ENCODE assay signal across 8 mouse cellular contexts in the genomic region with DNA sequence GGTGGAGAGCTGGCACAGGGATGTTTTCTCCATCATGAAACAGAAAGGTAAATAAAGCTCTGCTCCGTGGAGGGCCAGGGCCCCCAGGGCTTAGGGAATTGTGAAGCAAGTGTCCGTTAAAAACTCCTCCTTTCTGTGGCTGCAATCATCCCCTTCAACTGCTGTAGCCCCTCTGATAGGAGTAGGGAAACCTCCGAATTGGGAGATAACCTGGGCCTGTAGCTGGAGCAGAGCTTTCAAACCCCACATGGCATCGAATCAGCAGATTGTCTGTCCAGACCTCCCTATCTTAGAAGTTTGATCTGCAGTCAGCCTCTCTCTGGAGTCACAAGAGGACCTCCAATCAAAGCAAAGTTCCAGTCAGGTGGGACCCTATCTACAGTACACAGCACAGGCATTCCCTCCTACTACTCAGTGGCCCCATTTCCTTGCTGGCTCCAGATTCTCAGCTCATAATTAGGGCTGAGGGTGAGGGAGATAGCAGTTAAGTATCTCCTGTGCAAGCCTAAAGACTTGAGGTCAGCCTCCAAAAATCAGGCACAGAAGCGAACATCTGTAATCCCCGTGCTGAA.
DNase-seq lines count a peak whose midpoint lies in the region; ATAC-seq and TF ChIP-seq lines count a peak whose summit lies in the region.

No protein-coding gene starts in this region.

- no peak for TF ChIP-seq POLR2A in cortical plate, adult 2 months (IDR thresholded peaks at IDR 0.05; ENCODE audit: extremely low read depth, insufficient read depth, low read length)

- TF ChIP-seq CTCF in cortical plate, adult 2 months (IDR thresholded peaks at IDR 0.05; ENCODE audit: extremely low read depth, insufficient read depth, low read length), result no peak

- no peaks in the 10 kb centered on the region for H3K27me3 ChIP-seq in heart, embryonic 16.5 days (ENCODE audit: control insufficient read depth, insufficient read depth, low read length)
- no peaks in the 10 kb centered on the region for H3K27me3 ChIP-seq in hindbrain, embryonic 12.5 days
- H3K27me3 ChIP-seq in midbrain, embryonic 13.5 days, result no peaks in the 10 kb centered on the region

- peak overlapping the region; percentile 54 for H3K9ac ChIP-seq in heart, embryonic 16.5 days (ENCODE audit: low read length)
- H3K9ac ChIP-seq in hindbrain, embryonic 12.5 days, result no peak overlapping the region
- no peak overlapping the region for H3K9ac ChIP-seq in midbrain, embryonic 13.5 days (replicated peaks)

- H3K27ac ChIP-seq in heart, embryonic 16.5 days (ENCODE audit: low read length), result peak overlapping the region; percentile 87
- H3K27ac ChIP-seq in cortical plate, adult 2 months (ENCODE audit: insufficient read depth, low read length), result peak overlapping the region; percentile 76; the same call in 1 of the 2 replicates
- H3K27ac ChIP-seq in hindbrain, embryonic 12.5 days, result peak overlapping the region; percentile 62
- peak overlapping the region; percentile 10 for H3K27ac ChIP-seq in midbrain, embryonic 13.5 days

- DNase-seq in heart, postnatal 4 days, result no peak
- no peak for DNase-seq in thymus, postnatal 25 days
- DNase-seq in adrenal gland, postnatal 4 days (ENCODE audit: low spot score in 2 of 2), result no peak
- no peak for DNase-seq in layer of hippocampus, postnatal 36 days

- WGBS in heart, embryonic 16.5 days, result 31% methylated on average over 6 of the region's 6 CpGs
- 39% methylated on average over 6 of the region's 6 CpGs for WGBS in hindbrain, embryonic 12.5 days
- 46% methylated on average over 6 of the region's 6 CpGs for WGBS in midbrain, embryonic 13.5 days

- no peak overlapping the region for H3K4me3 ChIP-seq in heart, embryonic 16.5 days (ENCODE audit: low read length)
- no peak overlapping the region for H3K4me3 ChIP-seq in cortical plate, adult 2 months (ENCODE audit: insufficient read depth, low read length)
- no peak overlapping the region for H3K4me3 ChIP-seq in hindbrain, embryonic 12.5 days
- no peak overlapping the region for H3K4me3 ChIP-seq in midbrain, embryonic 13.5 days (replicated peaks)

- 0 out of 2 replicates have a peak, but pooled peaks cover 2% of the 10 kb centered on the region for H3K9me3 ChIP-seq in heart, embryonic 16.5 days (replicated peaks; ENCODE audit: control insufficient read depth, low read length)
- no peaks in the 10 kb centered on the region for H3K9me3 ChIP-seq in hindbrain, embryonic 12.5 days (replicated peaks)
- H3K9me3 ChIP-seq in midbrain, embryonic 13.5 days, result no peaks in the 10 kb centered on the region

- no peak for ATAC-seq in heart, embryonic 16.5 days (replicated peaks; ENCODE audit: extremely low read depth, insufficient read depth, low FRiP score)
- no peak for ATAC-seq in hindbrain, embryonic 12.5 days (ENCODE audit: low FRiP score)
- no peak for ATAC-seq in midbrain, embryonic 13.5 days

- peaks cover 39% of the 10 kb centered on the region for H3K4me1 ChIP-seq in heart, embryonic 16.5 days (ENCODE audit: control insufficient read depth, insufficient read depth, low read length)
- no peaks in the 10 kb centered on the region; the same call in 1 of the 2 replicates for H3K4me1 ChIP-seq in cortical plate, adult 2 months (ENCODE audit: control insufficient read depth, insufficient read depth, low read length)
- peaks cover 29% of the 10 kb centered on the region for H3K4me1 ChIP-seq in hindbrain, embryonic 12.5 days
- peaks cover 31% of the 10 kb centered on the region for H3K4me1 ChIP-seq in midbrain, embryonic 13.5 days (replicated peaks)

- no peaks in the 10 kb centered on the region for H3K36me3 ChIP-seq in heart, embryonic 16.5 days (ENCODE audit: control insufficient read depth, insufficient read depth)
- H3K36me3 ChIP-seq in hindbrain, embryonic 12.5 days, result no peaks in the 10 kb centered on the region
- no peaks in the 10 kb centered on the region for H3K36me3 ChIP-seq in midbrain, embryonic 13.5 days

- H3K4me2 ChIP-seq in heart, embryonic 16.5 days (ENCODE audit: low read depth, low read length), result no peak overlapping the region
- no peak overlapping the region for H3K4me2 ChIP-seq in hindbrain, embryonic 12.5 days (replicated peaks)
- H3K4me2 ChIP-seq in midbrain, embryonic 13.5 days (replicated peaks), result no peak overlapping the region

Comparison
In these comparisons a context has a peak if more than half of its experiments do, and no peak if none do; other contexts are left out.
1. H3K27ac ChIP-seq: peak in every context shown above with its lines; median percentile 87 in heart, embryonic 16.5 days; 76 in cortical plate, adult 2 months; 62 in hindbrain, embryonic 12.5 days; 10 in midbrain, embryonic 13.5 days.